Mouse (Mus musculus) MEL (cell line): ENCODE measurements around the gene Dis3l2. TPM values are rescaled to one million over a fixed set of nuclear protein-coding genes. Genes with fewer than 3 reads are reported as not detected.

Experiments used
- DNase-seq: peaks from one replicate; pipeline ENCODE4 v3.0.0; 2011; ENCODE audit warnings: low read depth, low spot score
- H3K27ac ChIP-seq: 2 replicates; pipeline ENCODE4 v1.5.1; 2012; ENCODE audit warnings: low read depth, mild to moderate bottlenecking, control low read depth, low read length, moderate library complexity; ENCODE audit not compliant: control insufficient read depth
- H3K27me3 ChIP-seq, 2 experiments: fragments of 150-350 bp in 1 of 2; sonication (generic) in 1 of 2; 2 replicates each; pipeline ENCODE4 v1.6.1; 2012; ENCODE audit warnings: low read length in 2 of 2, mild to moderate bottlenecking in 2 of 2, improper control_type of control experiment in 1 of 2, moderate library complexity in 1 of 2; ENCODE audit not compliant: insufficient read depth in 2 of 2, control insufficient read depth in 1 of 2
- H3K36me3 ChIP-seq, 2 experiments: 2 replicates each; pipeline ENCODE4 v1.6.1; 2012 to 2014; ENCODE audit warnings: low read length in 2 of 2, improper control_type of control experiment in 1 of 2, inconsistent platforms in 1 of 2, mild to moderate bottlenecking in 1 of 2; ENCODE audit not compliant: insufficient read depth in 2 of 2, control insufficient read depth in 1 of 2
- H3K4me1 ChIP-seq, 2 experiments: fragments of 150-350 bp in 1 of 2; sonication (generic) in 1 of 2; 2 replicates each; pipeline ENCODE4 v1.6.1; 2012; ENCODE audit warnings: low read length in 2 of 2, improper control_type of control experiment in 1 of 2, mild to moderate bottlenecking in 1 of 2; ENCODE audit not compliant: insufficient read depth in 2 of 2, control insufficient read depth in 1 of 2
- H3K4me3 ChIP-seq, 2 experiments: fragments of 150-350 bp in 1 of 2; sonication (generic) in 1 of 2; 2 replicates each; pipeline ENCODE4 v1.5.1; 2012; ENCODE audit warnings: low read depth in 2 of 2, low read length in 2 of 2, mild to moderate bottlenecking in 2 of 2, moderate library complexity in 2 of 2, control low read depth in 1 of 2, improper control_type of control experiment in 1 of 2; ENCODE audit not compliant: control insufficient read depth in 1 of 2, insufficient read depth in 1 of 2
- H3K79me2 ChIP-seq: 2 replicates; pipeline ENCODE4 v1.6.1; 2012; ENCODE audit warnings: mild to moderate bottlenecking, low read length, moderate library complexity; ENCODE audit not compliant: control insufficient read depth, poor library complexity, insufficient read depth
- H3K9ac ChIP-seq: 2 replicates; pipeline ENCODE4 v1.6.1; 2012; ENCODE audit warnings: low read depth, mild to moderate bottlenecking, control low read depth, low read length, moderate library complexity; ENCODE audit not compliant: control insufficient read depth, poor library complexity, severe bottlenecking
- H3K9me3 ChIP-seq: fragments of 150-350 bp; sonication (generic); replicated peaks from 2 replicates; pipeline ENCODE4 v1.6.1; 2012; ENCODE audit warnings: mild to moderate bottlenecking, low read length, improper control_type of control experiment, moderate library complexity; ENCODE audit not compliant: insufficient read depth
- BHLHE40 ChIP-seq: IDR thresholded peaks from 2 replicates; pipeline ENCODE4 v1.6.1; 2012; ENCODE audit warnings: low read depth, mild to moderate bottlenecking, inconsistent platforms, low read length, improper control_type of control experiment, borderline replicate concordance
- CHD1 ChIP-seq: IDR thresholded peaks from 2 replicates; pipeline ENCODE4 v1.6.1; 2012; ENCODE audit warnings: low read depth, mild to moderate bottlenecking, inconsistent platforms, low read length, improper control_type of control experiment
- CHD2 ChIP-seq: IDR thresholded peaks from 2 replicates; pipeline ENCODE4 v1.6.1; 2011; ENCODE audit warnings: low read length, improper control_type of control experiment
- CTCF ChIP-seq, 3 experiments: IDR thresholded peaks in 2 of 3; conservative IDR thresholded peaks in 1 of 3; 2 replicates each; pipeline ENCODE4 v1.5.1; 2011 to 2012; ENCODE audit warnings: low read length in 3 of 3, low read depth in 2 of 3, mild to moderate bottlenecking in 2 of 3, improper control_type of control experiment in 1 of 3, inconsistent platforms in 1 of 3, mixed read lengths in 1 of 3, moderate library complexity in 1 of 3; ENCODE audit not compliant: control insufficient read depth in 1 of 3, insufficient read depth in 1 of 3, poor library complexity in 1 of 3, severe bottlenecking in 1 of 3
- E2F4 ChIP-seq: IDR thresholded peaks from 2 replicates; pipeline ENCODE4 v1.6.1; 2011; ENCODE audit warnings: low read depth, low read length, improper control_type of control experiment, borderline replicate concordance
- ELF1 ChIP-seq: IDR thresholded peaks from 2 replicates; pipeline ENCODE4 v1.6.1; 2014; ENCODE audit warnings: low read depth, mild to moderate bottlenecking, inconsistent platforms, low read length, improper control_type of control experiment, moderate library complexity
- GABPA ChIP-seq: IDR thresholded peaks from 2 replicates; pipeline ENCODE4 v1.6.1; 2012; ENCODE audit warnings: low read depth, mild to moderate bottlenecking, inconsistent platforms, low read length, improper control_type of control experiment, moderate library complexity
- MAFK ChIP-seq: IDR thresholded peaks from 2 replicates; pipeline ENCODE4 v1.6.1; 2011; ENCODE audit warnings: low read depth, mild to moderate bottlenecking, low read length, improper control_type of control experiment, borderline replicate concordance
- MAZ ChIP-seq: IDR thresholded peaks from 2 replicates; pipeline ENCODE4 v1.6.1; 2012; ENCODE audit warnings: low read depth, mild to moderate bottlenecking, inconsistent platforms, low read length, improper control_type of control experiment
- MXI1 ChIP-seq: IDR thresholded peaks from 2 replicates; pipeline ENCODE4 v1.6.1; 2011; ENCODE audit warnings: mild to moderate bottlenecking, low read depth, low read length, improper control_type of control experiment
- MYB ChIP-seq: IDR thresholded peaks from 2 replicates; pipeline ENCODE4 v1.6.1; 2011; ENCODE audit warnings: mild to moderate bottlenecking, low read depth, low read length, improper control_type of control experiment
- MYC ChIP-seq: IDR thresholded peaks from 2 replicates; pipeline ENCODE4 v1.6.1; 2011; ENCODE audit warnings: low read depth, mild to moderate bottlenecking, low read length, improper control_type of control experiment, moderate library complexity
- POLR2A ChIP-seq, 2 experiments: IDR thresholded peaks; 2 replicates each; pipeline ENCODE4 v1.6.1; 2011 to 2012; ENCODE audit warnings: low read length in 2 of 2, mild to moderate bottlenecking in 2 of 2, control low read depth in 1 of 2, improper control_type of control experiment in 1 of 2, low read depth in 1 of 2, moderate library complexity in 1 of 2; ENCODE audit not compliant: control insufficient read depth in 1 of 2, insufficient read depth in 1 of 2, poor library complexity in 1 of 2
- POLR2AphosphoS2 ChIP-seq: IDR thresholded peaks from 2 replicates; pipeline ENCODE4 v1.6.1; 2011; ENCODE audit warnings: low read length, improper control_type of control experiment
- RAD21 ChIP-seq: IDR thresholded peaks from 2 replicates; pipeline ENCODE4 v1.6.1; 2011; ENCODE audit warnings: mild to moderate bottlenecking, low read depth, low read length, improper control_type of control experiment
- SIN3A ChIP-seq: IDR thresholded peaks from 2 replicates; pipeline ENCODE4 v1.6.1; 2012; ENCODE audit warnings: low read length, improper control_type of control experiment, inconsistent platforms
- SMC3 ChIP-seq: IDR thresholded peaks from 2 replicates; pipeline ENCODE4 v1.6.1; 2011; ENCODE audit warnings: low read depth, low read length, improper control_type of control experiment
- TAL1 ChIP-seq: IDR thresholded peaks from 2 replicates; pipeline ENCODE4 v1.6.1; 2012; ENCODE audit warnings: mild to moderate bottlenecking, inconsistent platforms, low read length, moderate library complexity, mixed read lengths
- TBP ChIP-seq: IDR thresholded peaks from 2 replicates; pipeline ENCODE4 v1.8.0; 2011; ENCODE audit warnings: low read depth, low read length, improper control_type of control experiment
- UBTF ChIP-seq: IDR thresholded peaks from 2 replicates; pipeline ENCODE4 v1.6.1; 2012; ENCODE audit warnings: low read depth, mild to moderate bottlenecking, inconsistent platforms, low read length, improper control_type of control experiment, moderate library complexity, borderline replicate concordance; ENCODE audit not compliant: insufficient read depth
- USF1 ChIP-seq: IDR thresholded peaks from 2 replicates; pipeline ENCODE4 v1.6.1; 2014; ENCODE audit warnings: low read depth, mild to moderate bottlenecking, inconsistent platforms, low read length, improper control_type of control experiment, moderate library complexity
- ZC3H11A ChIP-seq: IDR thresholded peaks from 2 replicates; pipeline ENCODE4 v1.6.1; 2012; ENCODE audit warnings: low read depth, mild to moderate bottlenecking, inconsistent platforms, low read length, improper control_type of control experiment
- polyA plus RNA-seq, 2 experiments: library from polyadenylated mRNA; stranded (reverse) in 1 of 2; unstranded in 1 of 2; fragments of >175 nt in 1 of 2; fragments of >200 nt in 1 of 2; gene quantifications; 2 replicates each; pipeline versions ENCODE4 v1.2.1 to v1.2.4; 2012; ENCODE audit warnings: low replicate concordance in 2 of 2, low read depth in 1 of 2; ENCODE audit not compliant: insufficient read length in 2 of 2, insufficient read depth in 1 of 2, missing spikeins in 1 of 2
- total RNA-seq: library from RNA; depleted of rRNA; stranded (reverse); fragments of 300-350 nt; gene quantifications from 2 replicates; pipeline ENCODE4 v1.2.3, GENCODE M21; 2012

Gene Dis3l2
- total and polyA plus RNA-seq, 3 experiments: 16.9 to 17.3 TPM; not detected in 1

GRCm38 (mm10) chr1:87060913-87061312, 357.3 kb downstream of the Dis3l2 start:
- H3K4me1 ChIP-seq: peaks cover 9 to 29% of the 10 kb centered on the region in 2 experiments
- no peaks in the 10 kb centered on the region for H3K79me2 ChIP-seq
- H3K9me3 ChIP-seq: no peaks in the 10 kb centered on the region
- TF ChIP-seq CTCF (IDR thresholded peaks at IDR 0.05 in 2 of 3, conservative IDR thresholded peaks at IDR 0.05 in 1 of 3; ENCODE audit: control insufficient read depth in 1 of 3, insufficient read depth in 1 of 3, low read depth in 2 of 3, low read length in 3 of 3, poor library complexity in 1 of 3, severe bottlenecking in 1 of 3): peak; percentile 50 to 64 (median 55)
- peak; percentile 61 for TF ChIP-seq RAD21
- peak; percentile 57; the same call in 1 of the 2 replicates for TF ChIP-seq TBP
- 0 out of 2 replicates have a peak, but pooled peaks have one; percentile 42 for TF ChIP-seq MYC
- no peak for TF ChIP-seq SIN3A
- no peak for TF ChIP-seq UBTF
- TF ChIP-seq SMC3: peak; percentile 64
- peak; percentile 63 for TF ChIP-seq ZC3H11A
- no peak overlapping the region for H3K27ac ChIP-seq
- peaks cover 0 to 26% of the 10 kb centered on the region in 2 experiments; a peak in 2 of 4 replicates for H3K36me3 ChIP-seq
- H3K9ac ChIP-seq: no peak overlapping the region
- no peaks in the 10 kb centered on the region for H3K27me3 ChIP-seq
- DNase-seq: peak; percentile 51
- H3K4me3 ChIP-seq: no peak overlapping the region

DNA sequence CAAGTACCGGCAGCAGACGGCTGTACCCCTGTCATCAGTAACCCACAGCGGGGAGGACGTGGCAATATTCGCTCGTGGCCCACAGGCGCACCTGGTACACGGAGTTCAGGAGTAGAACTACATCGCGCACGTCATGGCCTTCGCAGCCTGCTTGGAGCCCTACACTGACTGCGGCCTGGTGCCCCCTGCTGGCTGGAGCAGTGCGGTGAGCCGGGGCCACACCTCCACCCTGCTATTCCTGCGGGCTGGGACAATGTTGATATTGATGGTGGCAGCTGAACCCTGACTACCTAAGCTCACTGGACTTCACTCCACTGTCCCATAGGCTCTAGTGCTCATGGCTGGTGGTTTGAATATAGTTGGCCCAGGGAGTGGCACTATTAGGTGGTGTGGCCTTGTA, 367.1 kb downstream of the Dis3l2 start:
- H3K9me3 ChIP-seq: no peaks in the 10 kb centered on the region
- peak overlapping the region; percentile 41; the same call in 1 of the 2 replicates for H3K9ac ChIP-seq
- H3K4me1 ChIP-seq: peaks cover 0 to 7% of the 10 kb centered on the region in 2 experiments; a peak in 2 of 4 replicates
- H3K36me3 ChIP-seq: no peaks in the 10 kb centered on the region
- no peak for TF ChIP-seq E2F4
- no peak for TF ChIP-seq ELF1
- no peak for TF ChIP-seq POLR2AphosphoS2
- TF ChIP-seq CHD2: no peak
- TF ChIP-seq MYC: no peak
- no peak for TF ChIP-seq BHLHE40
- TF ChIP-seq MXI1: 0 out of 2 replicates have a peak, but pooled peaks have one; percentile 29
- no peak for TF ChIP-seq USF1
- TF ChIP-seq CTCF (IDR thresholded peaks at IDR 0.05 in 2 of 3, conservative IDR thresholded peaks at IDR 0.05 in 1 of 3; ENCODE audit: control insufficient read depth in 1 of 3, insufficient read depth in 1 of 3, low read depth in 2 of 3, low read length in 3 of 3, poor library complexity in 1 of 3, severe bottlenecking in 1 of 3): peak; percentile 82 to 96 (median 86)
- no peak for TF ChIP-seq MAFK
- TF ChIP-seq SMC3: peak; percentile 83
- TF ChIP-seq RAD21: peak; percentile 65
- no peak for TF ChIP-seq GABPA
- no peak for TF ChIP-seq MYB
- no peak for TF ChIP-seq CHD1
- TF ChIP-seq TAL1: no peak
- TF ChIP-seq POLR2A (IDR thresholded peaks at IDR 0.05; ENCODE audit: control insufficient read depth in 1 of 2, insufficient read depth in 1 of 2, low read depth in 1 of 2, low read length in 2 of 2, poor library complexity in 1 of 2): no peak
- TF ChIP-seq UBTF: no peak
- TF ChIP-seq ZC3H11A: peak; percentile 66
- no peak for TF ChIP-seq TBP
- TF ChIP-seq MAZ: 0 out of 2 replicates have a peak, but pooled peaks have one; percentile 45
- no peaks in the 10 kb centered on the region for H3K79me2 ChIP-seq
- no peak overlapping the region for H3K4me3 ChIP-seq
- H3K27ac ChIP-seq: no peak overlapping the region
- peak; percentile 82 for DNase-seq
- no peaks in the 10 kb centered on the region for H3K27me3 ChIP-seq
